Mouse (Mus musculus): ENCODE measurements around the gene Baiap2l1.

GRCm38 (mm10) chr5:144247906-144248585, 109.9 kb downstream of the Baiap2l1 start:
- TF ChIP-seq POLR2A (IDR thresholded peaks at IDR 0.05; ENCODE audit: insufficient read length, low read depth) (no peak), MYOD1 (IDR thresholded peaks at IDR 0.05; ENCODE audit: control insufficient read depth in 1 of 3, insufficient read length in 2 of 3, low read depth in 2 of 3) (no peak), MAX (IDR thresholded peaks at IDR 0.05; ENCODE audit: low read depth) (no peak), USF1 (IDR thresholded peaks at IDR 0.05; ENCODE audit: low read depth) (no peak), E2F4 (IDR thresholded peaks at IDR 0.05; ENCODE audit: insufficient read depth) (no peak), MYOG (IDR thresholded peaks at IDR 0.05; ENCODE audit: control insufficient read depth in 1 of 3, insufficient read depth in 1 of 3, insufficient read length in 2 of 3, low read depth in 2 of 3) (no peak)

Data from myocyte (in vitro differentiated cells).